Mouse (Mus musculus): ENCODE measurements at regions not wholly inside any gene's neighbourhood (a gene's known extent, or its start where the extent isn't known, plus 50 kb on each side); places are given as distances from the start of the nearest gene placed in this dataset.

DNA sequence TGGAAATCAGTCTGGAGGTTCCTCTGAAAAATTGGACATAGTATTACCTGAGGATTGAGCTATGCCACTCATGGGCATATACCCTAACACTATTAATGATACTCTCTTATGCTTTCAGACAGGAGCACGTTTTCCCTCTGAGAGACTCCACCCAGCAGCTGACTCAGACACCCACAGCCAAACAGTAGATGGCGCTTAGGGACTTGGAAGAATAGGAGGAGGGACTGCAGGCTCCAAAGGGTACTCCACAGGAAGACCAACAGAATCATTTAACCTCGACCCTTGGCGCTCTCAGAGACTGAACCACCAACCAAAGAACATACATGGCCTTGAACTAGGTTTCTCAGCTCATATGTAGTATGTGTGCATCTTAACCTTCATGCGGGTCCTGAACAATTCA is 216.0 kb upstream of the Fut9 start:
- Histone ChIP-seq H3K4me1 (no peaks in the 10 kb centered on the region), H3K9ac (no peak overlapping the region), H3K4me3 (no peak overlapping the region), H3K27ac (no peak overlapping the region), H3K27me3 (replicated peaks) (no peaks in the 10 kb centered on the region), H3K4me2 (replicated peaks) (no peak overlapping the region), H3K9me3 (no peaks in the 10 kb centered on the region), H3K36me3 (no peaks in the 10 kb centered on the region)
- 44% methylated on average over 5 of the region's 5 CpGs for WGBS
- ATAC-seq (ENCODE audit: low FRiP score, low read depth) = peak; percentile 21; the same call in 1 of the 2 replicates

DNA sequence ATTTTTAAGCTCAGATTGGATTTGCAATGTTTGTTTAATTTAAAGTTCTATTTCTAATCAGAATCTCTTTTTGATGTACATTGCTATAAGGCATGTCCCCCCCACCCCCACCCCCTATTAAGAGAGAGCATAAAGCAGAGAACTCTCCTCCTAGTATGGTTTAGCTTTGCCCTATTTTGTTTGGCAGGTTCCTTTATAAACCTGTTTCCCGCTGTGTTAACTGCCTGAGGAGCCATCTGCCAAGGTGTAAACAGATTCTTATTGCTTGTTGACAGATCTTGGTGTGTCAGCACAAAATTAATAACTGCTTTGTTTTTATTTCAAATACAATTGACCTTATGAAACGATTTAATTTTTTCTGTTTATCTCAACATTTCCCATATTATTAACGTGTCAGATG is 200.3 kb upstream of the Fut9 start:
- ATAC-seq (ENCODE audit: low FRiP score, low read depth) = no peak
- Histone ChIP-seq H3K4me1 (no peaks in the 10 kb centered on the region), H3K4me3 (no peak overlapping the region), H3K27me3 (replicated peaks) (no peaks in the 10 kb centered on the region), H3K9ac (no peak overlapping the region), H3K9me3 (no peaks in the 10 kb centered on the region), H3K27ac (no peak overlapping the region), H3K36me3 (no peaks in the 10 kb centered on the region), H3K4me2 (replicated peaks) (no peak overlapping the region)
- WGBS = 77% methylated on average over 3 of the region's 3 CpGs

DNA sequence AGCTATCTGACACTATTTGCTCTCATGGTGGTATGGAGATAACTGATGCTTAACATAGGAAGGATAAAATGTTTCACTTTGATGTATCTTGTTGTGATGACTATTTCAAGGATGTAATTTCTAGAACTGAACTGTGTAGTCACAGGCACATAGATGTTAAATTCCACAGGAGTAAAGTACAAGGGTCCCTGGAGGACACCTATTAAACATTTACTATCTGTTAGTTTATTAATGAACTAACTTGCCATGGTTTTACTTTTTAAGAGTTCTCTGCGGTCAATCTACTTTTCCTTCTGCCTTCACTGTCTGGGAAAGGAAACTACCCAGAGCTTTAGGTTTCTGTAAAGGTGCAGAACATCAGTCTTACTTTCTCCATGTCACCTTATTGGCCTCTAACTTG is 198.5 kb upstream of the Fut9 start:
- no peaks in the 10 kb centered on the region for H3K36me3 ChIP-seq
- H3K27ac ChIP-seq = no peak overlapping the region
- H3K9me3 ChIP-seq = no peaks in the 10 kb centered on the region
- no peak overlapping the region for H3K9ac ChIP-seq
- no peak overlapping the region for H3K4me2 ChIP-seq (replicated peaks)
- WGBS = 90% methylated on average over 1 of the region's 1 CpGs
- H3K4me3 ChIP-seq = no peak overlapping the region
- no peaks in the 10 kb centered on the region for H3K27me3 ChIP-seq (replicated peaks)
- no peaks in the 10 kb centered on the region for H3K4me1 ChIP-seq
- ATAC-seq (ENCODE audit: low FRiP score, low read depth) = no peak

DNA sequence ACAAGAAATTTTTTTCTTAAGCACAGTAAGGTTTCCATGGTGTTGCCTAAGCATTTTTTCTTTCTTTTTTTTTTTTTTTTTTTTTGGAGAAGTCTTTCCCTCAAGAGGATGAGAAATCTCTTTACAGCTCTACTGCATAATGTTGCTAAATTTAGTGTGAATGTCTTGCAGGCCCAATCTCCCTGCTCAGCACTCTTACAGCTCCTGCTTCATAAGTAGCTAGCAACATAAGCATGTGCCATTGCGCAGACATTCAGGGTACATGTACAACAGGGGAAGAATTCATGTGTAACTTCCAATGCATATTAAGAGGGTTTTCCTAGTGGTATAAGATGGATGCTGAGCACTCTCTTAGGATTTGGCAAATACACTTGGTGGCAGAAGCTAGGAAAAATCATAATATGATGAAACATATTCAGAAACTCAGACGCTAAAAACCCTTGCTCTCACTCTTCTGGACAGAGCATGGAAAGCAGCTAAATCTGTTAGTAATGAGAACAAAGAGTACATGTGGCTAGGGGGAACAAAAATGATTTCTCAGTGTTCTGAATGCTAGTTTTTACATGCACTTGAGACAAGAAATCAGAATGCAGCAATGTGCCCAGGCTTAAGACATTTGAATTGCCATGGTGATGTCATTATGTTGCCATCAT is 155.8 kb upstream of the Fut9 start:
- Histone ChIP-seq H3K4me2 (replicated peaks) (no peak overlapping the region), H3K9ac (no peak overlapping the region), H3K27me3 (replicated peaks) (no peaks in the 10 kb centered on the region), H3K4me3 (no peak overlapping the region), H3K27ac (no peak overlapping the region), H3K9me3 (no peaks in the 10 kb centered on the region), H3K36me3 (no peaks in the 10 kb centered on the region), H3K4me1 (no peaks in the 10 kb centered on the region)
- no peak for ATAC-seq (ENCODE audit: low FRiP score, low read depth)
- 95% methylated on average over 2 of the region's 2 CpGs for WGBS

DNA sequence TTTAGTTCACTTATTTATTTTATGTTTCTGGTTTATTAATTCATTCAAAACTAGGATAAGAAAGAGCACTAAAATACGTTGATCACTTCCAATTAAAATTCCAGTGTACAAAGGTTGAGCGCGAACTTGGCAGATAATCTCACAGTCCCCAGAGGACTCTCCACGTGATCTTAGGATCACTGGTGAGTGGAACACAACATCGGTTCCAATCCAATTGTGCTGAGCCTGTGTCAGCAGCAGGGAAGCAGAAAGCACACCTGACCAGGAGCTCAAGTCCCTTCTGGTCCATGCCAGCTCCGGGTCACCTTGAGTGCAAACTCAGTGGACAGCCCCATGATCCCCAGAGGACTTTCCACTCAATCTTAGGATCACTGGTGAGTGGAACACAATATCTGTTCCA is 132.5 kb upstream of the Fut9 start:
- Histone ChIP-seq H3K27ac (no peak overlapping the region), H3K9me3 (no peaks in the 10 kb centered on the region), H3K4me2 (replicated peaks) (no peak overlapping the region), H3K36me3 (no peaks in the 10 kb centered on the region), H3K9ac (no peak overlapping the region), H3K27me3 (replicated peaks) (no peaks in the 10 kb centered on the region), H3K4me3 (no peak overlapping the region), H3K4me1 (no peaks in the 10 kb centered on the region)
- WGBS = 92% methylated on average over 6 of the region's 6 CpGs
- ATAC-seq (ENCODE audit: low FRiP score, low read depth) = no peak

DNA sequence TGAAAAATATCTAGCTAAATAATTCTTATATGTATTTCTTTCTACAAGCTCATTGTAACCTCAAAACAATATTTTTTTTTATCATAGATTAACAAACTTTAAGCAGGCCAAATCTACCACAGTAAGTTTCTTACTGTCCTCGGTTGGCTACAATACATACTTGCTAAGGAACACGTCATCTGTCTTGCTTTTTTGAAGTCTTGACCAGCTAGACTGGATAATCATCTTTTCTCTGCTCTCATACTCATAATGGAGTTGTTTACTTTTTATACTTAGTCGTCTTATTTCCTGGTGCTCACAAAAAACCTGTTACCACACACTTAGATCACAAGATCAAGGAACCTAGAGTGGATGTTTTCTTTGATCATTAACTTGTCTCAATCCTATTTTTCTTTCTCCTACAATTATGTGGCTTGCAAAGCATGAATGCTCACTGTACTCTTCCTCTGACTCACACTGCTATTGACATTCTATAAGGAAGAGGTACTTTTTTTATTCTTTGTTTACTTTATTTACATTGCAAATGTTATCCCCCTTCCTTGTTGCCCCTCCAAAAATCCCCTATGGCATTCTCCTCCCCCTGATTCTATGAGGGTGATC is 95.4 kb upstream of the Fut9 start:
- no peak overlapping the region for H3K4me2 ChIP-seq (replicated peaks)
- no peak overlapping the region for H3K9ac ChIP-seq
- H3K36me3 ChIP-seq = no peaks in the 10 kb centered on the region
- H3K4me3 ChIP-seq = no peak overlapping the region
- H3K9me3 ChIP-seq = no peaks in the 10 kb centered on the region
- H3K4me1 ChIP-seq = no peaks in the 10 kb centered on the region
- no peak for ATAC-seq (ENCODE audit: low FRiP score, low read depth)
- H3K27ac ChIP-seq = no peak overlapping the region
- WGBS = 80% methylated on average over 3 of the region's 3 CpGs
- H3K27me3 ChIP-seq (replicated peaks) = no peaks in the 10 kb centered on the region

DNA sequence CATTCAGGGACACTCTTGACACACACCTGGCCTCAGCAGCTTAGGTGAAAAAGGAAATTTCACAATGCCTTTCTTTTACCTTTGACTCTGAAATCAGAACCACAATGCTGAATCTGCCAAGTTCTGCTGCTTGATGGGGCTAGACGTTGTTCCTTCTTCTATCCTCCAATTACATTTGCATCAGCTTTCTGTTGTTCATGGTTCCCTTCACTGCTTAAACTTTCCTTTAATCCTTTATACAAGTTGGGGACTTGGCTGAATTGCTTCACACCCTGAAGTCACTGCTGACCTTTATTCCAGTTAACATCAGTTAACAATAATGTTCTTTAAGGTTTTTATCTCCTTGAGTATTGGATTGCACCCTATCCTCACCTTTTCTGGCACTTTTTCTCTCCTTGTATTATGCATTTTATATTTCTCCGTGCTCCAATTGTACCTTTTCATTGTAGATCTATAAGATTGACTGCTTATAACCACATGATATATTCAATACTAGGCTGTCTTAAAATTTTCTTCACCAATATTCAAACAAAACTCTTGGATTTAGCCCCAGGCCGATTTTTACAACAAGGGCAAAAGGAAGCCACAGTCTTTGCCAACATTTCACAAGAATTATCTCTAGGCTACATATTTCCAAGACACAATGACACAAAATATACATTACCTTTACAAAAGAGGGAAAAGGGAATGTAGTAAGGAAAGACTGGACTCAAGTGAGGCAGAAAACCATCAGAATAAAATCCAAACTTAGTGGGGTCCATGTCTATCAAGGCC is 92.0 kb upstream of the Fut9 start:
- H3K9ac ChIP-seq = no peak overlapping the region
- ATAC-seq (ENCODE audit: low FRiP score, low read depth) = no peak
- H3K9me3 ChIP-seq = no peaks in the 10 kb centered on the region
- no peak overlapping the region for H3K27ac ChIP-seq
- no peaks in the 10 kb centered on the region for H3K4me1 ChIP-seq
- H3K4me2 ChIP-seq (replicated peaks) = no peak overlapping the region
- no peak overlapping the region for H3K4me3 ChIP-seq
- 79% methylated on average over 3 of the region's 3 CpGs for WGBS
- H3K27me3 ChIP-seq (replicated peaks) = no peaks in the 10 kb centered on the region
- no peaks in the 10 kb centered on the region for H3K36me3 ChIP-seq

All from neural tube, embryonic 12.5 days (tissue).